Mouse (Mus musculus) CH12.LX (cell line): ENCODE measurements around the gene Lrrc19. TPM values are rescaled to one million over a fixed set of nuclear protein-coding genes. Genes with fewer than 3 reads are reported as not detected.

ENCODE experiments used
- DNase-seq: peaks from one replicate; pipeline ENCODE4 v3.0.0-alpha.2; 2013; ENCODE audit errors: extremely low read depth
- H3K27ac ChIP-seq: 2 replicates; pipeline ENCODE4 v1.5.1; 2012; ENCODE audit warnings: low read depth, mild to moderate bottlenecking, control low read depth, moderate library complexity; ENCODE audit not compliant: insufficient read depth
- H3K27me3 ChIP-seq: replicated peaks from 2 replicates; pipeline ENCODE3; 2012; ENCODE audit warnings: inconsistent platforms
- H3K36me3 ChIP-seq, 2 experiments: replicated peaks in 1 of 2; 2 replicates each; pipeline versions ENCODE3 to v1.6.1; 2012; ENCODE audit warnings: inconsistent platforms in 1 of 2, low read length in 1 of 2, mild to moderate bottlenecking in 1 of 2, mixed read lengths in 1 of 2, moderate library complexity in 1 of 2; ENCODE audit not compliant: control insufficient read depth in 1 of 2, insufficient read depth in 1 of 2
- H3K4me1 ChIP-seq, 2 experiments: 2 replicates each; pipeline ENCODE4 v1.6.1; 2012; ENCODE audit warnings: inconsistent platforms in 1 of 2, moderate library complexity in 1 of 2; ENCODE audit not compliant: insufficient read depth in 2 of 2, control insufficient read depth in 1 of 2
- H3K4me2 ChIP-seq: 2 replicates; pipeline ENCODE4 v1.6.1; 2012; ENCODE audit warnings: low read depth, mild to moderate bottlenecking, control low read depth; ENCODE audit not compliant: poor library complexity, insufficient read depth, severe bottlenecking
- H3K4me3 ChIP-seq, 3 experiments: fragments of 150-350 bp in 1 of 3; sonication (generic) in 1 of 3; replicated peaks in 1 of 3; 2 replicates each; pipeline versions ENCODE3 to v1.5.1; 2011 to 2012; ENCODE audit warnings: low read depth in 2 of 3, low read length in 2 of 3, mild to moderate bottlenecking in 2 of 3, moderate library complexity in 2 of 3, control low read depth in 1 of 3, improper control_type of control experiment in 1 of 3, inconsistent platforms in 1 of 3, mixed read lengths in 1 of 3; ENCODE audit not compliant: poor library complexity in 1 of 3
- H3K79me2 ChIP-seq: replicated peaks from 2 replicates; pipeline ENCODE4 v1.6.1; 2012; ENCODE audit warnings: mild to moderate bottlenecking, moderate library complexity; ENCODE audit not compliant: control insufficient read depth, poor library complexity, insufficient read depth, severe bottlenecking; ENCODE audit errors: extremely low read depth
- H3K9ac ChIP-seq: 2 replicates; pipeline ENCODE4 v1.6.1; 2012; ENCODE audit warnings: low read depth, mild to moderate bottlenecking, control low read depth, moderate library complexity; ENCODE audit not compliant: insufficient read depth
- H3K9me3 ChIP-seq: replicated peaks from 2 replicates; pipeline ENCODE3; 2012; ENCODE audit warnings: low read length, inconsistent platforms, mixed read lengths
- CHD1 ChIP-seq: IDR thresholded peaks from 2 replicates; pipeline ENCODE4 v1.6.1; 2012; ENCODE audit warnings: low read depth, low read length, improper control_type of control experiment, inconsistent platforms
- CTCF ChIP-seq, 2 experiments: IDR thresholded peaks in 1 of 2; conservative IDR thresholded peaks in 1 of 2; 2 replicates each; pipeline ENCODE4 v1.5.1; 2011 to 2012; ENCODE audit warnings: low read depth in 2 of 2, low read length in 2 of 2, improper control_type of control experiment in 1 of 2, inconsistent platforms in 1 of 2, mild to moderate bottlenecking in 1 of 2, moderate library complexity in 1 of 2
- HCFC1 ChIP-seq: IDR thresholded peaks from 2 replicates; pipeline ENCODE4 v1.6.1; 2012; ENCODE audit warnings: low read depth, mild to moderate bottlenecking, inconsistent platforms, low read length, improper control_type of control experiment
- JUN ChIP-seq: IDR thresholded peaks from 2 replicates; pipeline ENCODE4 v1.6.1; 2011; ENCODE audit warnings: low read depth, mild to moderate bottlenecking, low read length, improper control_type of control experiment, moderate library complexity; ENCODE audit not compliant: insufficient read depth
- JUND ChIP-seq: conservative IDR thresholded peaks from 2 replicates; pipeline ENCODE4 v1.6.1; 2011; ENCODE audit warnings: low read depth, low read length, improper control_type of control experiment
- MAFK ChIP-seq: IDR thresholded peaks from 2 replicates; pipeline ENCODE4 v1.6.1; 2011; ENCODE audit warnings: low read length, improper control_type of control experiment; ENCODE audit not compliant: insufficient replicate concordance
- MAX ChIP-seq: IDR thresholded peaks from 2 replicates; pipeline ENCODE4 v1.6.1; 2011; ENCODE audit warnings: low read length, improper control_type of control experiment
- MEF2A ChIP-seq: IDR thresholded peaks from 2 replicates; pipeline ENCODE4 v1.6.1; 2014; ENCODE audit warnings: low read depth, mild to moderate bottlenecking, inconsistent platforms, low read length, improper control_type of control experiment, borderline replicate concordance
- NELFE ChIP-seq: IDR thresholded peaks from 2 replicates; pipeline ENCODE4 v1.6.1; 2011; ENCODE audit warnings: low read depth, low read length, improper control_type of control experiment
- NRF1 ChIP-seq: IDR thresholded peaks from 2 replicates; pipeline ENCODE4 v1.6.1; 2014; ENCODE audit warnings: low read depth, mild to moderate bottlenecking, inconsistent platforms, low read length, improper control_type of control experiment, moderate library complexity
- PAX5 ChIP-seq: IDR thresholded peaks from 2 replicates; pipeline ENCODE4 v1.6.1; 2012; ENCODE audit warnings: low read length, inconsistent platforms, mixed read lengths
- POLR2AphosphoS2 ChIP-seq: IDR thresholded peaks from 2 replicates; pipeline ENCODE4 v1.6.1; 2011; ENCODE audit warnings: low read depth, low read length, improper control_type of control experiment
- RAD21 ChIP-seq: IDR thresholded peaks from 2 replicates; pipeline ENCODE4 v1.6.1; 2011; ENCODE audit warnings: low read depth, mild to moderate bottlenecking, low read length, improper control_type of control experiment, moderate library complexity
- SIN3A ChIP-seq: IDR thresholded peaks from 2 replicates; pipeline ENCODE4 v1.6.1; 2012; ENCODE audit warnings: low read length, improper control_type of control experiment, inconsistent platforms
- SMC3 ChIP-seq: IDR thresholded peaks from 2 replicates; pipeline ENCODE4 v1.6.1; 2011; ENCODE audit warnings: low read depth, low read length, improper control_type of control experiment
- TCF12 ChIP-seq: IDR thresholded peaks from 2 replicates; pipeline ENCODE4 v1.6.1; 2014; ENCODE audit warnings: low read depth, mild to moderate bottlenecking, inconsistent platforms, low read length, improper control_type of control experiment
- UBTF ChIP-seq: IDR thresholded peaks from 2 replicates; pipeline ENCODE4 v1.6.1; 2012; ENCODE audit warnings: low read depth, mild to moderate bottlenecking, inconsistent platforms, low read length, improper control_type of control experiment, moderate library complexity
- ZC3H11A ChIP-seq: IDR thresholded peaks from 2 replicates; pipeline ENCODE4 v1.6.1; 2012; ENCODE audit warnings: low read depth, mild to moderate bottlenecking, inconsistent platforms, low read length, improper control_type of control experiment
- ZNF384 ChIP-seq: IDR thresholded peaks from 2 replicates; pipeline ENCODE4 v1.6.1; 2012; ENCODE audit warnings: low read depth, low read length, improper control_type of control experiment, inconsistent platforms
- dilution Hi-C: fragments of 300-500 bp; cut with MboI; formaldehyde crosslinking; loops from 2 replicates; pipeline ENCODE4 v1.14.3; 2020; ENCODE audit warnings: low sequenced_read_pairs; ENCODE audit not compliant: extremely low pct_unique_long_range_greater_than_20kb, extremely low pct_ligation_motif_present
- in situ Hi-C: fragments of 300-500 bp; cut with MboI; formaldehyde crosslinking; loops from 3 replicates; pipeline ENCODE4 v1.14.3; 2019; ENCODE audit warnings: low sequenced_read_pairs, low pct_ligation_motif_present, low pct_unique_long_range_greater_than_20kb, mixed read lengths
- polyA plus RNA-seq: library from polyadenylated mRNA; unstranded; fragments of >175 nt; gene quantifications from 2 replicates; pipeline ENCODE4 v1.2.1, GENCODE M21; 2012; ENCODE audit warnings: low read depth; ENCODE audit not compliant: insufficient read length
- total RNA-seq, 2 experiments: library from RNA; depleted of rRNA; stranded (reverse); fragments of 300-350 nt in 1 of 2; fragments of >200 nt in 1 of 2; gene quantifications; 2 replicates each; pipeline ENCODE4 v1.2.3; 2012 to 2014

Gene Lrrc19
- not detected in 2 replicates for total RNA-seq (2012; rRNA removed)
- not detected in 2 replicates for total RNA-seq (2014; rRNA removed)
- polyA plus RNA-seq = not detected in 2 replicates

DNA sequence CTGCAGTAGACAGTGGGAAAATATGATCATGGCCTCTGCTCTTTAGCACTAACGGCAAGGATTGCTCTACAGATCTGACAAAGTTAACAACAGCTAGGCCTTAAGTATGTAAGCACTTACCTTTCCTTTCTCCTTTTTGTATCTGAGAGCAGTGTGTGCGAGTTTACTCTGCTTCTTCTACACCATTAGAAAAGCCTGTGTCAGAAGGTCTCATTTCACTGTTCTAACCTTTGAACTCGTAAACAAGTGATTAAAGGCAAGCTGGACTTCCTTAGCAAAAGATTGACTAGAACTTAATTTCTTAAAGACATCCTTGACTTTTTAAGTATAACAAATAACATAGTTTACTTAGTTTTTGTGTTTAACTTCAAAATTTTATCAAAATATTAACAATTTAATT is at the start of gene Lrrc19:
TSS of gene Lrrc19 (minus strand) at position 225 of the 400 bp plus-strand sequence.
- Histone ChIP-seq H3K27me3 (no peaks in the 10 kb centered on the region), H3K79me2 (no peaks in the 10 kb centered on the region), H3K4me3 (no peak within 1 kb of the TSS), H3K4me2 (no peak within 1 kb of the TSS), H3K36me3 (no peaks in the 10 kb centered on the region), H3K27ac (no peak within 1 kb of the TSS)
- dilution Hi-C loops = no loop called here
- in situ Hi-C loops = no loop called here
- no peak for DNase-seq
- no peak for TF ChIP-seq MAX
- TF ChIP-seq ZNF384 = no peak
- TF ChIP-seq NRF1 = no peak
- TF ChIP-seq PAX5 = no peak
- TF ChIP-seq UBTF = no peak
- no peak for TF ChIP-seq MEF2A
- no peak for TF ChIP-seq JUN
- no peak for TF ChIP-seq SIN3A
- no peak for TF ChIP-seq SMC3
- TF ChIP-seq TCF12 = no peak
- TF ChIP-seq, all 38 proteins: peak for 0
- H3K9me3 ChIP-seq = no peaks in the 10 kb centered on the region
- no peaks in the 10 kb centered on the region for H3K4me1 ChIP-seq
- no peak within 1 kb of the TSS for H3K9ac ChIP-seq

DNA sequence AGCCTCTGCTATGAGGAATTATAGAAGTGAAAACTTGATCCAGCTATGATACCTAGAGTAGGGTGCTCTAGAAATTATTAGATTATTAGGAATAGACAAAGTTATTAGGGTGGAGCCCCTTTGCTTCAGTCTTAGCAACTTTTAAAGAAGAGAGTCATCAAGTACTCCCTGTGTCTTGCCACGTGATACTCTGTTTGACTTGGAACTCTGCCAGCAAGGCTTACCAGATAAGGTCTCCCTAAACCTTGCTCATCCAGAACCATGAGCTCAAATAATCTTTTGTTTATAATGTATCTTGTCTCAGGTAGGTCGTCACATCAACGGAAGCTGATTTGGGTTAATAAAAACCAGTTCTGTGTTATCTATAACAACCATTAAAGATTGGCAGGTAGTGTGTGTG is 46.4 kb upstream of the Lrrc19 start:
- dilution Hi-C loops = no loop called here
- no peak overlapping the region for H3K27ac ChIP-seq
- H3K36me3 ChIP-seq = no peaks in the 10 kb centered on the region
- peaks cover 0 to 5% of the 10 kb centered on the region in 2 experiments; a peak in 1 of 4 replicates for H3K4me1 ChIP-seq
- no peak overlapping the region for H3K9ac ChIP-seq
- no peaks in the 10 kb centered on the region for H3K79me2 ChIP-seq
- DNase-seq = no peak
- no peak overlapping the region for H3K4me2 ChIP-seq
- in situ Hi-C loops = loop anchor here (25.0 kb wide), 1 partner anchor 216 kb away; no protein-coding TSS in a partner anchor
- H3K27me3 ChIP-seq = no peaks in the 10 kb centered on the region
- TF ChIP-seq ZC3H11A (no peak), NELFE (no peak), CTCF (conservative IDR thresholded peaks at IDR 0.05 in 1 of 2, IDR thresholded peaks at IDR 0.05 in 1 of 2; ENCODE audit: low read depth in 2 of 2, low read length in 2 of 2) (no peak)
- no peak overlapping the region for H3K4me3 ChIP-seq
- H3K9me3 ChIP-seq = no peaks in the 10 kb centered on the region

DNA sequence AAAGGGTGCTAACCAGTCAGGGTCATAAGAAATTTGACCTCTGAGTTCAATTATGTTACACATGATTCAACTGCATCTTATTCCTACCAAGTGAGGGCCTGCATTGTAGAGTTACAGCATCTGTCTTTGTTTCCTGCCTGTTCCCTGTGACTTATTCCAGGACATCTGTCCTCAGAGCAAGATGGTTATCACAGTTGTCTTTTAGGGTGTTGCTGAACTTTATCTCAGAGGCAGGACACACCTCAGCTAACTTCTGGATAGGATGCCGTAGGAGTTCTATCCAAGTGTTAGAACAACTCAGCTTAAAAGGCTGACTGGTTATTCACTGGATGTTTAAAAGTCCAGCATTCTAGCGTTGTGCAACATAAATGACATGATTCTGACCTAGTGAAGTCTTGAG is 42.2 kb upstream of the Lrrc19 start:
- Histone ChIP-seq H3K27ac (no peak overlapping the region), H3K9ac (no peak overlapping the region), H3K4me3 (no peak overlapping the region), H3K27me3 (no peaks in the 10 kb centered on the region), H3K9me3 (no peaks in the 10 kb centered on the region), H3K4me1 (peaks cover 0 to 5% of the 10 kb centered on the region in 2 experiments; a peak in 1 of 4 replicates), H3K4me2 (no peak overlapping the region), H3K36me3 (peaks cover 0 to 9% of the 10 kb centered on the region in 2 experiments), H3K79me2 (no peaks in the 10 kb centered on the region)
- TF ChIP-seq NELFE = no peak
- no peak for TF ChIP-seq RAD21
- TF ChIP-seq CHD1 = no peak
- TF ChIP-seq MAFK = no peak
- TF ChIP-seq UBTF = no peak
- no peak for TF ChIP-seq JUND
- TF ChIP-seq ZNF384 = no peak
- no peak for TF ChIP-seq HCFC1
- no peak for TF ChIP-seq POLR2AphosphoS2
- in situ Hi-C loops (loop anchor here (25.0 kb wide), 1 partner anchor 220 kb away; no protein-coding TSS in a partner anchor), dilution Hi-C loops (no loop called here)
- DNase-seq = no peak
